Mouse (Mus musculus) thymus, adult 2 months (tissue): ENCODE measurements around the gene Ralgapa1.

Experiments
- CTCF ChIP-seq: fragments of 200-500 bp; IDR thresholded peaks from 2 replicates; pipeline ENCODE4 v1.5.1; 2012; ENCODE audit warnings: mild to moderate bottlenecking, control low read depth, low read length, moderate library complexity, borderline replicate concordance; ENCODE audit not compliant: control insufficient read depth, poor library complexity, insufficient read depth; ENCODE audit errors: extremely low read depth
- POLR2A ChIP-seq: fragments of 200-500 bp; IDR thresholded peaks from 2 replicates; pipeline ENCODE4 v1.6.1; 2012; ENCODE audit warnings: mild to moderate bottlenecking, low read length, control low read depth, moderate library complexity; ENCODE audit not compliant: control insufficient read depth, poor library complexity, insufficient read depth; ENCODE audit errors: extremely low read depth

GRCm38 (mm10) chr12:55666699-55667098, 154.3 kb downstream of the Ralgapa1 start:
- TF ChIP-seq CTCF: no peak
- TF ChIP-seq POLR2A: no peak
